ENCODE assay signal across 29 mouse cellular contexts in genomic region chr11:98702323-98702722, GRCm38 (mm10). TPM values are rescaled to one million over a fixed set of nuclear protein-coding genes. Genes with fewer than 3 reads are reported as not detected.
"Had no signal": no experiment of that assay in that cellular context is flagged by ENCODE, and none has a peak within 500 bp of the region (broad histone marks: within the 10 kb centered on the region; RNA-seq: fewer than 3 reads in every experiment).

No protein-coding gene starts in this region.

- ATAC-seq: hindbrain, embryonic 16.5 days; inflammation-experienced regulatory T-cells, adult 6 months; intestine, embryonic 15.5 days; intestine, postnatal 0 days had no signal

- H3K27ac ChIP-seq: gastrocnemius, adult 2 months; heart, adult 2 months; heart, embryonic 13.5 days; heart, embryonic 15.5 days; hindbrain, embryonic 10.5 days; hindbrain, embryonic 14.5 days; intestine, embryonic 15.5 days; layer of hippocampus, adult 2 months; left cerebral cortex, adult 2 months; limb, embryonic 12.5 days; liver, embryonic 14.5 days had no signal

- H3K9ac ChIP-seq: heart, embryonic 13.5 days; heart, embryonic 15.5 days; hindbrain, embryonic 14.5 days; intestine, embryonic 15.5 days; limb, embryonic 12.5 days; liver, embryonic 14.5 days had no signal

- H3K9me3 ChIP-seq: heart, embryonic 13.5 days; heart, embryonic 15.5 days; hindbrain, embryonic 10.5 days; intestine, embryonic 15.5 days; limb, embryonic 10.5 days; limb, embryonic 12.5 days had no signal

- DNase-seq: gastrocnemius, adult 2 months; gastrocnemius, postnatal 10 days; gastrocnemius, postnatal 25 days; heart, postnatal 4 days; kidney, adult 18-20 months; kidney, adult 8-10 months; kidney, postnatal 10 days; kidney, postnatal 25 days; kidney, postnatal 4 days; liver had no signal

- H3K4me3 ChIP-seq: gastrocnemius, adult 2 months; heart, adult 2 months; heart, embryonic 13.5 days; heart, embryonic 15.5 days; hindbrain, embryonic 10.5 days; intestine, embryonic 15.5 days; layer of hippocampus, adult 2 months; left cerebral cortex, adult 2 months; limb, embryonic 10.5 days; limb, embryonic 12.5 days had no signal

- H3K4me1 ChIP-seq: intestine, embryonic 15.5 days had no signal

- H3K4me2 ChIP-seq: heart, embryonic 11.5 days; heart, embryonic 13.5 days; heart, embryonic 15.5 days; hindbrain, embryonic 14.5 days; intestine, embryonic 15.5 days; limb, embryonic 12.5 days; liver, embryonic 11.5 days had no signal

- H3K27me3 ChIP-seq: intestine, embryonic 15.5 days had no signal

RNA-seq across cellular contexts. Expression of gene Csf3, which starts 1.3 kb away (rescaled TPM):
- polyA plus RNA-seq: heart, adult 2 months; heart, embryonic 11.5 days; heart, embryonic 13.5 days; heart, embryonic 15.5 days; heart, postnatal 0 days; hindbrain, embryonic 10.5 days; hindbrain, embryonic 14.5 days; hindbrain, embryonic 16.5 days; inflammation-experienced regulatory T-cells, adult 6 months; intestine, embryonic 15.5 days; kidney, embryonic 14.5 days; limb, embryonic 10.5 days; limb, embryonic 12.5 days; liver, embryonic 11.5 days; liver, embryonic 14.5 days had no signal

RNA-seq across cellular contexts. Expression of gene Gsdma, which starts 38.2 kb away (rescaled TPM):
- polyA plus RNA-seq: heart, embryonic 11.5 days; heart, embryonic 15.5 days; heart, postnatal 0 days; hindbrain, embryonic 14.5 days; inflammation-experienced regulatory T-cells, adult 6 months; kidney, embryonic 14.5 days; kidney, embryonic 16.5 days; limb, embryonic 12.5 days; liver, embryonic 11.5 days had no signal
